Mouse (Mus musculus) embryonic facial prominence, embryonic 14.5 days (tissue): ENCODE measurements around the gene Enho. TPM values are rescaled to one million over a fixed set of nuclear protein-coding genes. Genes with fewer than 3 reads are reported as not detected.

Experiments
- ATAC-seq: fragments of 200-750 bp; cut with Nextera tagmentation; 2 replicates; pipeline ENCODE4 v1.8.0; 2017; ENCODE audit warnings: low read depth, moderate number of reproducible peaks, moderate TSS enrichment
- DNase-seq: peaks from one replicate; pipeline ENCODE4 v3.0.0-alpha.2; 2015; ENCODE audit warnings: low spot score
- H3K27ac ChIP-seq: fragments of 300-500 bp; sonication (generic); replicated peaks from 2 replicates; pipeline ENCODE4 v1.5.1; 2014; ENCODE audit warnings: low read depth, mild to moderate bottlenecking, low read length, moderate library complexity
- H3K27me3 ChIP-seq: fragments of 300-500 bp; sonication (generic); replicated peaks from 2 replicates; pipeline ENCODE4 v1.6.1; 2014; ENCODE audit warnings: low read length; ENCODE audit not compliant: control insufficient read depth, insufficient read depth
- H3K36me3 ChIP-seq: fragments of 300-500 bp; sonication (generic); 2 replicates; pipeline ENCODE4 v1.6.1; 2014; ENCODE audit warnings: low read length, mixed read lengths; ENCODE audit not compliant: control insufficient read depth, insufficient read depth
- H3K4me1 ChIP-seq: fragments of 300-500 bp; sonication (generic); 2 replicates; pipeline ENCODE4 v1.6.1; 2014; ENCODE audit warnings: antibody characterized with exemption, low read length; ENCODE audit not compliant: control insufficient read depth, insufficient read depth
- H3K4me2 ChIP-seq: fragments of 300-500 bp; sonication (generic); 2 replicates; pipeline ENCODE4 v1.6.1; 2014; ENCODE audit warnings: low read depth, mild to moderate bottlenecking, low read length, moderate library complexity, mixed read lengths
- H3K4me3 ChIP-seq: fragments of 300-500 bp; sonication (generic); 2 replicates; pipeline ENCODE4 v1.5.1; 2014; ENCODE audit warnings: low read depth, mild to moderate bottlenecking, low read length
- H3K9ac ChIP-seq: fragments of 300-500 bp; sonication (generic); 2 replicates; pipeline ENCODE4 v1.6.1; 2014; ENCODE audit warnings: low read depth, mild to moderate bottlenecking, low read length, moderate library complexity, mixed read lengths
- H3K9me3 ChIP-seq: fragments of 300-500 bp; sonication (generic); 2 replicates; pipeline ENCODE4 v1.6.1; 2016; ENCODE audit warnings: low read length; ENCODE audit not compliant: control insufficient read depth
- WGBS: fragments of 180-500 bp; shearing (Covaris S2); extraction: QIAGEN DNeasy Blood & Tissue Kit; methylation state at CpG from one replicate; pipeline ENCODE4 v1.1.7; 2014; 5-methylcytosine and 5-hydroxymethylcytosine counted together
- polyA plus RNA-seq: library from polyadenylated mRNA; unstranded; fragments of >200 nt; fragmentation: Nextera tagmentation; extraction: Ambion mirVana; gene quantifications from 2 replicates; pipeline ENCODE4 v1.2.1, GENCODE M21; 2014

Enho gene
- polyA plus RNA-seq, 1 experiment from 2014 or later, result 22.7 TPM

DNA sequence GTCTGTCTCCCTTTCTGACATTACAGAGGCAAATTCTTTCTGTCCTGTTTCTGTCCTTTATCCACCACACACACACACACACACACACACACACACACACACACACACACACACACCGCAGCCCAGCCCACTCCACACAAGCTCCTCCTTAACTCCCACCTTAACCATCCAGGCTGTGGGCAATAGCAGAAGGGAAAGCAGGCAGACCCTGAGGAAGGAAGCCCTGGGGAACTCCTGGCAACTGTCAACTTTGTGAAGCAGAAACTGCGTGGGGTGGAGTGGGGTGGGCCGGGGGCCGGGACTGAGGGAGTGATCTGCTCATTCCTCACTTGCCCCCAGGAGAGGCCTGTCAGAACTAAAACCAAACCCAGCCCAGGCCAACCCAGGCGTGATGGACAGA is 31.4 kb upstream of the Enho start:
- no peak overlapping the region for H3K4me3 ChIP-seq
- no peak overlapping the region for H3K4me2 ChIP-seq
- peaks cover 15% of the 10 kb centered on the region; the same call in 1 of the 2 replicates for H3K4me1 ChIP-seq
- H3K27me3 ChIP-seq, result no peaks in the 10 kb centered on the region
- H3K36me3 ChIP-seq, result no peaks in the 10 kb centered on the region; the same call in 1 of the 2 replicates
- no peak for DNase-seq
- no peak overlapping the region for H3K9ac ChIP-seq
- no peak overlapping the region for H3K27ac ChIP-seq
- ATAC-seq, result 0 out of 2 replicates have a peak, but pooled peaks have one; percentile 2
- WGBS, result 35% methylated on average over 5 of the region's 5 CpGs
- H3K9me3 ChIP-seq, result no peaks in the 10 kb centered on the region

DNA sequence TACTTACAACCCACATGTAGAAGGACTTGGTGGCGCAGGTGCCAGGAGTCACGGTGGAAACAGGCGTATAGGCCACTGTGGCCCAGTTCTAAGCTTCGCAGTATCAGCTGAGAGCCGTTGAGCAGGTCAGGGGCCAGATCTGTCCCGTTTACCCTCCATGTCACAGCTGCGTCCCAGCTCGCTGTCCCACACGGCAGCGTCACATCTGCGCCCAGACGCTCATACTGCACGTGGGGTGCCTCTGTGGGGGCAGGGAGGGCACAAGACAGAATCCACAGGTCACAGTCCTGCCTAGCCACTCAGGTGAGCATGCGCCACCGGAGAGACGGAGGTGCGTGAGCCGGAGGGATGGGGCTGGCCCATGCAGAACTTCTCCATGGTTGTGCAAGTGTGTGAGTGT is 30.7 kb upstream of the Enho start:
- H3K4me2 ChIP-seq, result no peak overlapping the region
- H3K27ac ChIP-seq, result no peak overlapping the region
- DNase-seq, result no peak
- no peak for ATAC-seq
- no peak overlapping the region for H3K4me3 ChIP-seq
- no peaks in the 10 kb centered on the region for H3K9me3 ChIP-seq
- WGBS, result 84% methylated on average over 18 of the region's 18 CpGs
- no peaks in the 10 kb centered on the region for H3K27me3 ChIP-seq
- H3K36me3 ChIP-seq, result no peaks in the 10 kb centered on the region; the same call in 1 of the 2 replicates
- H3K4me1 ChIP-seq, result peaks cover 10% of the 10 kb centered on the region; the same call in 1 of the 2 replicates
- no peak overlapping the region for H3K9ac ChIP-seq

DNA sequence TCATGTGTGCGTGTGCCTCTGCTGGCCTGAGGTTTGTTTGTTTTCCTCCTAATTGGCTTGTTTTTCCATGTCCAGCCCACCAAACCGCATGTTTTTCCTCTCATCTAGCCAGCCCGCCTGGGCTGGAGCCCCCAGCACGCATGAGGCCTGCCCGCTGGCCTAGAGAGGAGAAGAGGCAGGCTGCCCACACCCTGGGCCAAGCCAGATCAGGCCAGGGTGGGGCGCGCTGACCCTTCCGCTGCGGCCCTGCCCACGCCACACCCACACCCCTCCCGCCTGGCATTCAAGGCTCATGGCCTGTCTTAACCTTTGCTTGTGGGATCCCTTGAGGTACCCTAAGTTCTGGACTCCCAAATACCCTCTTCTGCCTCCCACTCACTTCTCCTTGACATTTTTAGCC is 26.5 kb upstream of the Enho start:
- H3K4me2 ChIP-seq, result no peak overlapping the region
- 72% methylated on average over 10 of the region's 11 CpGs for WGBS
- no peak overlapping the region for H3K9ac ChIP-seq
- H3K36me3 ChIP-seq, result peaks cover 4% of the 10 kb centered on the region
- no peaks in the 10 kb centered on the region for H3K27me3 ChIP-seq
- no peak overlapping the region for H3K27ac ChIP-seq
- DNase-seq (no peak), ATAC-seq (no peak)
- H3K9me3 ChIP-seq, result no peaks in the 10 kb centered on the region
- H3K4me1 ChIP-seq, result peaks cover 23% of the 10 kb centered on the region
- no peak overlapping the region for H3K4me3 ChIP-seq

DNA sequence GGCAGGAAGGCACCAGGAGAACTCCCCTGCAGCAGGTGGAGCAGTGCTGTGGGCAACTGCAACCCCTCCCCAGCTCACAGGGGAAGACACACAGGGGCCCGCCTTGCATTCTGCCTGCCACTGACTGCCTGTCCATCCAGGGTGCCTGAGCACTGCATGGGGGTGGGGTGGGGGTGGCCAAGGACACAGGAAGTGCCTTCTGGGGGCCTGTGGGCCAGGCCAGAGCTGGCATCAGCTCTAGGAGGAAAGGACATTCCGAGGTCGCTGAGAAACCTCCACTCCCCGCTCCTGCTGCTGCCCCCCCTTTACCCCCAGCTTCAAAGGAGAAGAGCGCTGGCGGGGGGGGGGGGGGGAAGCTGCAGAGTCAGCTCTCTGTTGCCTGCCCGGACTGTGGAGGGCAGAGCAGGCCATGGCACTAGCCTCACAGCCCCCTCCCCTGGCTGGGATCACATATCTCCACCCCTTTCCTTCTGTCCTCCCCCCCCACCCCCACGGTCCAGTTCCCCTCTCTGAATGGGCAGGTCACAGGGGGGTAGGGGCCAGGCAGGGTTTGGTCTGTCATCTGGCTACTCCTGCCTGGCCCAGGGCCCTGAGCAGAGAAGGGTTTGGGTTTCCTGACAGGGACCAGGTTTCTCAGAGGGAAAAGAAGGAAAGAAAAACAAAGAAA is 25.0 kb upstream of the Enho start:
- DNase-seq, result peak; percentile 16

DNA sequence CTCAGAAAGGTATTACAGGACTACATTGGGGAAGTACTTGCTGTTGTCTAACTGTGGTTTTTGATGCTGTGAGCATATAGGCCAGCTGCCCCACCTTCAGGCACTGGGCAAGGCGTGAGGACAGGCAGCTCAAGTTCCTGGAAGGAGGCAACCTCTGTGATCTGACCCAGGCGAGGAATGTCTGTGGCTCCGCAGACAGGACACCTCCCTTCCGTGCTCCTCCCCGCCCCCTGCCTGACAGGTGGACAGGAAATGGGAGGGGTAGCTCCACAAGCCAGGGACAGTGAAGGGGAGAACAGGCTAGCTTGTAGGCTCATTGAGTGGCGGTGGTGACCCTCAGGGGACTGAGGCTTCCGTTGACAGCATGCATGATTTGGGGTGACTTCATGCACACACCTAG is 24.4 kb upstream of the Enho start:
- H3K27me3 ChIP-seq, result no peaks in the 10 kb centered on the region
- no peak overlapping the region for H3K4me2 ChIP-seq
- peaks cover 4% of the 10 kb centered on the region; the same call in 1 of the 2 replicates for H3K36me3 ChIP-seq
- H3K9ac ChIP-seq, result no peak overlapping the region
- WGBS, result 21% methylated on average over 7 of the region's 7 CpGs
- DNase-seq, result no peak
- no peak overlapping the region for H3K4me3 ChIP-seq
- no peaks in the 10 kb centered on the region for H3K9me3 ChIP-seq
- H3K27ac ChIP-seq, result no peak overlapping the region
- ATAC-seq, result no peak
- peaks cover 31% of the 10 kb centered on the region for H3K4me1 ChIP-seq

More for the DNA sequence above, 25.0 kb upstream of the Enho start:
- H3K4me2 ChIP-seq, result no peak overlapping the region
- H3K4me1 ChIP-seq, result peaks cover 31% of the 10 kb centered on the region
- no peaks in the 10 kb centered on the region for H3K9me3 ChIP-seq
- H3K9ac ChIP-seq, result peak overlapping the region; percentile 34; the same call in 1 of the 2 replicates
- no peak for ATAC-seq
- H3K36me3 ChIP-seq, result peaks cover 4% of the 10 kb centered on the region
- H3K27ac ChIP-seq, result peak overlapping the region; percentile 68
- 0% methylated on average over 1 of the region's 8 CpGs for WGBS
- H3K4me3 ChIP-seq, result no peak overlapping the region
- no peaks in the 10 kb centered on the region for H3K27me3 ChIP-seq

DNA sequence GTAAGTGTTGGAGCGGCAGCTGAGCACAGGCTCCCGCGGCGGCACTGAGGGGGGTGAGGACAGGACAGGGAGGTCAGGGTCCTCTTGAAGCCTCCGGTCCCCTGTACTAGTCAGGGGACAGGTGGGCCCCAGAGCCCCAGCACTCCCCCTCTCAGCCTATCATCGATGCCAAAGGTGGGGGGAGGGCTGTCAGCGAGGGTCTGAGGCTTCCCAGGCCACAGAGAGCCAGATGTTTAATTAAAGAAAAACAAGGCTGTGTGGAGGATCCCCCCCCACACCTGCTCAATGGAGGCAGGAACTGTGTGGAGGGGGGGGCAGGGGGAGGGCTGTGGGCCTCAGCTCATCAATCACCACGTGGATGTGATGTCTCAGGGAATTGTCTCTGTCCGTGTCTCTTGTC is 23.5 kb upstream of the Enho start:
- Histone ChIP-seq H3K4me1 (peaks cover 31% of the 10 kb centered on the region), H3K4me2 (no peak overlapping the region), H3K4me3 (no peak overlapping the region), H3K36me3 (peaks cover 4% of the 10 kb centered on the region; the same call in 1 of the 2 replicates), H3K27me3 (no peaks in the 10 kb centered on the region), H3K9ac (0 out of 2 replicates have a peak overlapping the region, but pooled peaks have one; percentile 25), H3K9me3 (no peaks in the 10 kb centered on the region), H3K27ac (no peak overlapping the region)
- no peak for DNase-seq
- 30% methylated on average over 8 of the region's 9 CpGs for WGBS
- no peak for ATAC-seq

DNA sequence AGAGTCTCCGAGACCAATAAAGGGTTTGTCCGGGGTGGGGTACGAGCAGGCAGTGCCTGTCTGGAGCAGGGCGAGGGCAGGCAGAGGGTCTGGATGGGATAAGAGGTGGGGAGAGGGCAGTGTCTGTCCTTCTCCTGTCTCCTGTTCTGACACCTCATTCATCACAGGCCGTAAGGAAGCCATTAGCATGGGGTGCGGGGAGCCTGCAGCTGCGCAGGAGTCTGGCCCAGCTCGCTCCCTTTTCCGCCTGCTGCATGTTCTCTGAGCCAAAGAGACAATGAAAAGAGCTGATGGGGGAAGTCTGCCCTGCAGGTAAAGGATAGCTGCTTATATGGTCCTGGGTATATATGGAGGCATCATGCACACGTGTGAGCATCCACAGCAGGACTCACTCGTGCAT is 22.6 kb upstream of the Enho start:
- 64% methylated on average over 11 of the region's 11 CpGs for WGBS
- DNase-seq, result no peak

DNA sequence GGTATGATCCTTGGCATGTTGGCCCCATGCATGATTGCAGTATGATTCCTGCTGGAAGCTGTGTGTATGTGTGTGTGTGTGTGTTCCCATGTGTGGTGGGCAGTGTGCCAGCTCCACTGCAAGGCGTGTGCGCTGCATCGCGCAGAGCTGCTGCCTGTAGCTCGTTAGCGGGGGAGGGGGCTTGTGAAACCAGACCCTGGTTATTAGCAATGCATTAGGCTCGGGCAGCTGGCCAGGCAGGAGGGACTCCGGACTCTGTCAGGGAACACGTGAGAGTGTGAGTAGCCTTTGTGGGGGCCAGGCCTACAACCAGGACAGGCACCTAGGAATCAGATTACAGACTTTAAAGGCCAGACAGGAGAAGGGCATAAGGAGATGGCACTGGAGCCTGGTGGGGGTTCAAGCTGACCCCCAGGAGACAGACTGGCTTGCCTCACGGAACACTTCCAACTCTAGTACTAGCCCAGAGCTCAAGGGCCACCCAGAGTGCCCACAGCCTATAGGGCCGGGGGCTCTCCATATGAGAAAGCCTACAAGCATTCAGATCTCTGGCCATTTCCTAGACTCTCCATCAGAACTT is 20.8 kb upstream of the Enho start:
- 19% methylated on average over 9 of the region's 11 CpGs for WGBS
- Histone ChIP-seq H3K36me3 (peaks cover 11% of the 10 kb centered on the region; the same call in 1 of the 2 replicates), H3K9me3 (no peaks in the 10 kb centered on the region), H3K27me3 (no peaks in the 10 kb centered on the region; the same call in 1 of the 2 replicates), H3K9ac (no peak overlapping the region), H3K4me3 (no peak overlapping the region), H3K27ac (no peak overlapping the region; the same call in 1 of the 2 replicates), H3K4me1 (peaks cover 31% of the 10 kb centered on the region), H3K4me2 (no peak overlapping the region)
- DNase-seq (peak; percentile 89), ATAC-seq (peak; percentile 60)

More for the DNA sequence above, 22.6 kb upstream of the Enho start:
- Histone ChIP-seq H3K4me1 (peaks cover 31% of the 10 kb centered on the region), H3K9ac (no peak overlapping the region), H3K27ac (no peak overlapping the region), H3K27me3 (no peaks in the 10 kb centered on the region; the same call in 1 of the 2 replicates), H3K4me3 (no peak overlapping the region), H3K36me3 (peaks cover 9% of the 10 kb centered on the region; the same call in 1 of the 2 replicates), H3K4me2 (no peak overlapping the region), H3K9me3 (no peaks in the 10 kb centered on the region)
- no peak for ATAC-seq
